Mouse (Mus musculus) CH12.LX (cell line): ENCODE results near the gene Cyfip2.

Experiments
- CTCF ChIP-seq, 2 experiments: IDR thresholded peaks in 1 of 2; conservative IDR thresholded peaks in 1 of 2; 2 replicates each; pipeline ENCODE4 v1.5.1; 2011 to 2012; ENCODE audit warnings: low read depth in 2 of 2, low read length in 2 of 2, improper control_type of control experiment in 1 of 2, inconsistent platforms in 1 of 2, mild to moderate bottlenecking in 1 of 2, moderate library complexity in 1 of 2
- MAX ChIP-seq: IDR thresholded peaks from 2 replicates; pipeline ENCODE4 v1.6.1; 2011; ENCODE audit warnings: low read length, improper control_type of control experiment
- MEF2A ChIP-seq: IDR thresholded peaks from 2 replicates; pipeline ENCODE4 v1.6.1; 2014; ENCODE audit warnings: low read depth, mild to moderate bottlenecking, inconsistent platforms, low read length, improper control_type of control experiment, borderline replicate concordance

DNA sequence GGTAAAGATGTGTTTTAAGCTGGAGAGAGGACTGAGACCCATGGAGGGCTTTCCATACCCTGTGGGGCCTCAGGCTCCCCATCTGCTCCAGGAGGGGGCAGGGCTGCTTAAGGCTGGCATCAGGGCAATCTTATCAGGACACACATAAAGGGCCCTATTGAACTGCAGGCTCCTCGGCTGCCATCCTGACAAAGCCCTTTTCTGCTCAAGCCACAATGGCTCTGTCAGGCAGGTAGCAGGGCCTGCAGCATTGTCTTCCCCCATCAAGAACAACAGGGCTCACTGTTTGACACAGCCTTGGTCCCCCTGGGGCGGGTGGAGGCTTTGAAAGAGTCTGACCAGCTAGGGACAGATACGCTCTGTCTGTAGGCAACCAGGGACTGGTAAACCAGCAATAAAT, 142.8 kb downstream of the Cyfip2 start:
- TF ChIP-seq MAX, result no peak
- no peak for TF ChIP-seq MEF2A
- no peak for TF ChIP-seq CTCF (conservative IDR thresholded peaks at IDR 0.05 in 1 of 2, IDR thresholded peaks at IDR 0.05 in 1 of 2; ENCODE audit: low read depth in 2 of 2, low read length in 2 of 2)
